Mouse (Mus musculus) stomach, postnatal 0 days (tissue): ENCODE results near the gene Ddr1.

Experiments
- CTCF ChIP-seq: IDR thresholded peaks from 2 replicates; pipeline ENCODE4 v1.5.1; 2016; ENCODE audit warnings: antibody characterized with exemption, low read depth, mild to moderate bottlenecking, moderate library complexity
- EP300 ChIP-seq: optimal IDR thresholded peaks from 2 replicates; pipeline ENCODE3; 2016; ENCODE audit warnings: antibody characterized with exemption

- TF ChIP-seq CTCF: no peak
- no peak for TF ChIP-seq EP300
Measured at GRCm38 (mm10) chr17:35702605-35703004, 1.8 kb downstream of the Ddr1 start.
